Mouse (Mus musculus): ENCODE data around the gene Pcolce2. TPM values are rescaled to one million over a fixed set of nuclear protein-coding genes. Genes with fewer than 3 reads are reported as not detected.

Gene Pcolce2
- polyA plus RNA-seq, 1 experiment from 2014 or later: 3.2 TPM

Other genes with a start within 250 kb of the Pcolce2 start
- 8.8 TPM in 2 replicates for gene Chst2, start 230.9 kb upstream of the Pcolce2 start, polyA plus RNA-seq (2016; fragmentation: Nextera tagmentation; extraction: Ambion mirVana)
- gene U2surp, start 125.6 kb upstream of the Pcolce2 start, polyA plus RNA-seq (2016; fragmentation: Nextera tagmentation; extraction: Ambion mirVana): 134 and 139 TPM in 2 replicates
- gene Paqr9, start 77.9 kb upstream of the Pcolce2 start, polyA plus RNA-seq (2016; fragmentation: Nextera tagmentation; extraction: Ambion mirVana): 0.17 and 0.19 TPM in 2 replicates
- 2.3 and 2.6 TPM in 2 replicates for gene Trpc1, start 112.8 kb downstream of the Pcolce2 start, polyA plus RNA-seq (2016; fragmentation: Nextera tagmentation; extraction: Ambion mirVana)
- gene Pls1, start 207.7 kb downstream of the Pcolce2 start, polyA plus RNA-seq (2016; fragmentation: Nextera tagmentation; extraction: Ambion mirVana): 3.2 and 5.2 TPM in 2 replicates
- gene Atr, start 220.0 kb downstream of the Pcolce2 start, polyA plus RNA-seq (2016; fragmentation: Nextera tagmentation; extraction: Ambion mirVana): 19.4 and 20.0 TPM in 2 replicates